Mouse (Mus musculus): ENCODE results near the gene Gm20695.

Gene Gm20695

GRCm38 (mm10) chr16:3895173-3895792, 10.8 kb downstream of the Gm20695 start:
- DNase-seq (ENCODE audit: low read depth, low spot score), result peak; percentile 31

- DNase-seq (ENCODE audit: low read depth, low spot score), result no peak
These were observed 11.6 kb downstream of the Gm20695 start for GRCm38 (mm10) chr16:3896046-3896445.

- no peak for DNase-seq (ENCODE audit: low read depth, low spot score)
These were observed 12.1 kb downstream of the Gm20695 start for GRCm38 (mm10) chr16:3896553-3896952.

- no peak for DNase-seq (ENCODE audit: low read depth, low spot score)
These were observed 23.0 kb downstream of the Gm20695 start for GRCm38 (mm10) chr16:3907471-3907870.

GRCm38 (mm10) chr16:3908537-3909111, 24.2 kb downstream of the Gm20695 start, which contains the start of the genes 1700037C18Rik and Cluap1:
TSS of gene 1700037C18Rik (minus strand) at chr16:3908689.
TSS of gene Cluap1 (plus strand) at chr16:3908801.
- peak; percentile 98 for DNase-seq (ENCODE audit: low read depth, low spot score)

- no peak for DNase-seq (ENCODE audit: low read depth, low spot score)
These were observed 24.7 kb downstream of the Gm20695 start for GRCm38 (mm10) chr16:3909118-3909517.

- DNase-seq (ENCODE audit: low read depth, low spot score), result no peak
These were observed 36.3 kb downstream of the Gm20695 start for GRCm38 (mm10) chr16:3920756-3921155.

GRCm38 (mm10) chr16:3923515-3923914, 39.1 kb downstream of the Gm20695 start:
- DNase-seq (ENCODE audit: low read depth, low spot score), result no peak

GRCm38 (mm10) chr16:3923966-3924365, 39.5 kb downstream of the Gm20695 start:
- DNase-seq (ENCODE audit: low read depth, low spot score), result no peak

GRCm38 (mm10) chr16:3928582-3928981, 44.1 kb downstream of the Gm20695 start:
- DNase-seq (ENCODE audit: low read depth, low spot score), result no peak

- peak; percentile 36 for DNase-seq (ENCODE audit: low read depth, low spot score)
These were observed 44.7 kb downstream of the Gm20695 start for GRCm38 (mm10) chr16:3929151-3929550.

- peak; percentile 36 for DNase-seq (ENCODE audit: low read depth, low spot score)
These were observed 49.1 kb downstream of the Gm20695 start for GRCm38 (mm10) chr16:3933536-3933935.

GRCm38 (mm10) chr16:3934091-3934490, 49.6 kb downstream of the Gm20695 start:
- DNase-seq (ENCODE audit: low read depth, low spot score), result peak; percentile 33

GRCm38 (mm10) chr16:3934701-3935100, 50.3 kb downstream of the Gm20695 start:
- no peak for DNase-seq (ENCODE audit: low read depth, low spot score)

- DNase-seq (ENCODE audit: low read depth, low spot score), result no peak
These were observed 66.7 kb downstream of the Gm20695 start for GRCm38 (mm10) chr16:3951141-3951540.

GRCm38 (mm10) chr16:3956369-3956768, 71.9 kb downstream of the Gm20695 start:
- DNase-seq (ENCODE audit: low read depth, low spot score), result peak; percentile 83

GRCm38 (mm10) chr16:3959261-3959660, 74.8 kb downstream of the Gm20695 start:
- peak; percentile 84 for DNase-seq (ENCODE audit: low read depth, low spot score)

GRCm38 (mm10) chr16:3964990-3965389, 80.5 kb downstream of the Gm20695 start:
- no peak for DNase-seq (ENCODE audit: low read depth, low spot score)

GRCm38 (mm10) chr16:3965534-3965933, 81.1 kb downstream of the Gm20695 start:
- DNase-seq (ENCODE audit: low read depth, low spot score), result no peak
